Comparison of ENCODE assay signal across 12 mouse cellular contexts in genomic region chr5:139723113-139723512, GRCm38 (mm10). TPM values are rescaled to one million over a fixed set of nuclear protein-coding genes. Genes with fewer than 3 reads are reported as not detected.
DNase-seq lines count a peak whose midpoint lies in the region.
"Had no signal": no experiment of that assay in that cellular context is flagged by ENCODE, and none has a peak within 500 bp of the region (broad histone marks: within the 10 kb centered on the region; RNA-seq: fewer than 3 reads in every experiment).

No protein-coding gene starts in this region.

- DNase-seq in embryo, embryonic 10 days (ENCODE audit: low spot score), result peak; percentile 31
- no peak for DNase-seq in embryo, embryonic 11 days
- DNase-seq in kidney, postnatal 14 days, result peak; percentile 66
- no peak for DNase-seq in kidney, adult 9 months
- DNase-seq in urinary bladder, postnatal 14 days (ENCODE audit: low spot score), result peak; percentile 48
- no peak for DNase-seq in urinary bladder, postnatal 4 days (ENCODE audit: low spot score in 2 of 2)
- DNase-seq in left cerebral cortex, adult 18-20 months (ENCODE audit: low spot score in 2 of 2), result no peak
- DNase-seq in cerebellum, postnatal 36 days, result no peak
- DNase-seq: adrenal gland, postnatal 14 days; cerebellum, adult 9-11 months; heart, postnatal 4 days; lung, adult 2 months had no signal

RNA-seq across cellular contexts. Expression of gene Micall2, which starts 13.0 kb away (rescaled TPM):
- 1 to 10 TPM; 1.5 to 2.1 TPM for total RNA-seq in left cerebral cortex, adult 18-20 months (2021)

RNA-seq across cellular contexts. Expression of gene Ints1, which starts 52.4 kb away (rescaled TPM):
- total RNA-seq in left cerebral cortex, adult 18-20 months (2021), result 100 to 1,000 TPM in 1 of 2 experiments, 10 to 100 TPM in 1; 96.3 to 103 TPM

Comparison
In these comparisons a context has a peak if more than half of its experiments do, and no peak if none do; other contexts are left out.
1. DNase-seq: peak in embryo, embryonic 10 days (single experiment), kidney, postnatal 14 days (single experiment) and urinary bladder, postnatal 14 days (single experiment); none in embryo, embryonic 11 days (single experiment), kidney, adult 9 months (single experiment), urinary bladder, postnatal 4 days (0 of 2), left cerebral cortex, adult 18-20 months (0 of 2) and cerebellum, postnatal 36 days (0 of 2).